Comparison of ENCODE assay signal across 9 mouse cellular contexts in the genomic region with DNA sequence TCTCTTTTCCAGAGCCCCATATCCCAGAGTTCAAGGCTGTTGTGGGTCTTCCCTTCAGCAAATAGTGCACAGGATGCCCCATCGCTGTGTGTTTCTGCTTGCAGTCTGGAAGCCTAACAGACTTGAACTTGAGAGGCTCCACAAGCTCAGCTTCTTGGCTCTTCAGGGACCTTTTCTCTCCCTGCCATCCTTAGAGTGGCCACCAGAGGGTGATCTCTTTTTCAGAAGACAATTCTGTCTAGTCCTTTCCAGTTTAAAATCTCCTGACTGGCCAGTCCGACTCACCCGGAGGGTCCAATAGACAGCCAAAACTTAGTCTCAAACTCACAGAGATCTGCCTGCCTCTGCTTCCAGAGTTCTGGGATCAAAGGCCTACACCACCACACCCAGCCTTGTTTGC. TPM values are rescaled to one million over a fixed set of nuclear protein-coding genes. Genes with fewer than 3 reads are reported as not detected.
DNase-seq lines count a peak whose midpoint lies in the region; ATAC-seq and TF ChIP-seq lines count a peak whose summit lies in the region.
"Had no signal": no experiment of that assay in that cellular context is flagged by ENCODE, and none has a peak within 500 bp of the region (broad histone marks: within the 10 kb centered on the region; RNA-seq: fewer than 3 reads in every experiment).

No protein-coding gene starts in this region.

- no peak for ATAC-seq in forebrain, embryonic 11.5 days (replicated peaks; ENCODE audit: low FRiP score)
- ATAC-seq in forebrain, embryonic 15.5 days (replicated peaks): no peak

- H3K4me2 ChIP-seq in forebrain, embryonic 11.5 days (ENCODE audit: low read depth, low read length, severe bottlenecking): no peak overlapping the region
- no peak overlapping the region for H3K4me2 ChIP-seq in forebrain, embryonic 15.5 days (replicated peaks)

- H3K4me1 ChIP-seq in forebrain, embryonic 11.5 days (replicated peaks; ENCODE audit: control insufficient read depth, insufficient read depth, low read length): no peaks in the 10 kb centered on the region
- H3K4me1 ChIP-seq in forebrain, embryonic 15.5 days: no peaks in the 10 kb centered on the region
- peaks cover 0 to 6% of the 10 kb centered on the region in 2 experiments; a peak in 1 of 4 replicates for H3K4me1 ChIP-seq in ES-E14 (ENCODE audit: control insufficient read depth in 2 of 2, insufficient read depth in 2 of 2, low read length in 2 of 2, poor library complexity in 1 of 2)

- in situ Hi-C loops in ES-E14 (cut with MboI; ENCODE audit: low sequenced_read_pairs in 2 of 2, unreplicated experiment in 2 of 2): loop anchor here in 1 of 2 experiments (10.0 kb wide), 1 partner anchor 95 kb away; no protein-coding TSS in a partner anchor

- no peak overlapping the region for H3K9ac ChIP-seq in forebrain, embryonic 11.5 days (ENCODE audit: low read length)
- H3K9ac ChIP-seq in forebrain, embryonic 15.5 days (replicated peaks): no peak overlapping the region
- H3K9ac ChIP-seq in ES-E14 (ENCODE audit: insufficient read depth, low read depth, low read length, poor library complexity, severe bottlenecking): no peak overlapping the region

- TF ChIP-seq CTCF in left cerebral cortex, adult 2 months (IDR thresholded peaks at IDR 0.05): peak; percentile 78

- 38% methylated on average over 3 of the region's 3 CpGs for WGBS in forebrain, embryonic 11.5 days
- 35% methylated on average over 3 of the region's 3 CpGs for WGBS in forebrain, embryonic 15.5 days

- no peaks in the 10 kb centered on the region for H3K9me3 ChIP-seq in forebrain, embryonic 11.5 days (ENCODE audit: control insufficient read depth, low read length)
- no peaks in the 10 kb centered on the region for H3K9me3 ChIP-seq in forebrain, embryonic 15.5 days
- H3K9me3 ChIP-seq in ES-E14 (ENCODE audit: control insufficient read depth, insufficient read depth, low read depth, low read length): no peaks in the 10 kb centered on the region

- H3K27ac ChIP-seq in forebrain, embryonic 11.5 days (ENCODE audit: low read depth, low read length): no peak overlapping the region
- H3K27ac ChIP-seq in forebrain, embryonic 15.5 days (replicated peaks): no peak overlapping the region
- no peak overlapping the region for H3K27ac ChIP-seq in left cerebral cortex, adult 2 months
- no peak overlapping the region for H3K27ac ChIP-seq in ES-E14 (ENCODE audit: insufficient read depth, low read depth, low read length, poor library complexity, severe bottlenecking)

- no peaks in the 10 kb centered on the region for H3K36me3 ChIP-seq in forebrain, embryonic 11.5 days (ENCODE audit: control insufficient read depth, insufficient read depth, low read length)
- no peaks in the 10 kb centered on the region for H3K36me3 ChIP-seq in forebrain, embryonic 15.5 days
- no peaks in the 10 kb centered on the region for H3K36me3 ChIP-seq in ES-E14 (ENCODE audit: control insufficient read depth, insufficient read depth, low read length, poor library complexity, severe bottlenecking)

- no peaks in the 10 kb centered on the region for H3K27me3 ChIP-seq in forebrain, embryonic 11.5 days (ENCODE audit: control insufficient read depth, insufficient read depth, low read length)
- no peaks in the 10 kb centered on the region for H3K27me3 ChIP-seq in forebrain, embryonic 15.5 days

- peak; percentile 73 for DNase-seq in forebrain, embryonic 11.5 days (ENCODE audit: low spot score)
- peak in 1 of 2 experiments; percentile 60 for DNase-seq in left cerebral cortex, adult 2 months (ENCODE audit: extremely low spot score in 1 of 2, low spot score in 2 of 2)
- DNase-seq in left cerebral cortex, adult 11 months (ENCODE audit: low spot score): no peak
- DNase-seq in ES-E14 (ENCODE audit: low read depth, low spot score): peak; percentile 70
- DNase-seq in embryo, embryonic 11 days: peak; percentile 65
- DNase-seq in lung, postnatal 14 days: peak; percentile 65
- no peak for DNase-seq in gastrocnemius, postnatal 25 days

- H3K4me3 ChIP-seq in forebrain, embryonic 11.5 days (ENCODE audit: low read depth, low read length): no peak overlapping the region
- H3K4me3 ChIP-seq in forebrain, embryonic 15.5 days: no peak overlapping the region
- no peak overlapping the region for H3K4me3 ChIP-seq in left cerebral cortex, adult 2 months
- no peak overlapping the region for H3K4me3 ChIP-seq in ES-E14 (ENCODE audit: insufficient read depth in 1 of 2, low read depth in 1 of 2, low read length in 2 of 2, poor library complexity in 1 of 2, severe bottlenecking in 1 of 2)

- intact Hi-C loops in left cerebral cortex, adult 2 months (cut with DNase I): no loop called here

TF ChIP-seq in ES-E14, 5 proteins besides CTCF, POLR2A, EP300 and RAD21:
- no peak for TF ChIP-seq ZNF384 (IDR thresholded peaks at IDR 0.05; ENCODE audit: low read depth, low read length)
- TF ChIP-seq HCFC1 (IDR thresholded peaks at IDR 0.05; ENCODE audit: borderline replicate concordance, insufficient read depth, low read length): no peak
- peak; percentile 4; the same call in 1 of the 2 replicates for TF ChIP-seq ZC3H11A (IDR thresholded peaks at IDR 0.05; ENCODE audit: borderline replicate concordance, low read depth, low read length)
- TF ChIP-seq MAFK (IDR thresholded peaks at IDR 0.05; ENCODE audit: insufficient read depth, low read depth, low read length): no peak

RNA-seq across cellular contexts. Expression of a gene that starts 16.2 kb away (rescaled TPM):
- 0.32 TPM in 1 of 2 replicates, not detected in the other for polyA plus RNA-seq in forebrain, embryonic 11.5 days (2014; fragmentation: Nextera tagmentation; extraction: Ambion mirVana)
- polyA plus RNA-seq in forebrain, embryonic 15.5 days (2015; fragmentation: Nextera tagmentation; extraction: Ambion mirVana): 4.0 and 4.4 TPM in 2 replicates
- total RNA-seq in left cerebral cortex, adult 2 months (2021): 100 to 1,000 TPM; 433 to 446 TPM
- total RNA-seq in ES-E14 (2012; rRNA removed): 32.2 and 45.6 TPM in 2 replicates
- total RNA-seq in gastrocnemius, postnatal 25 days (2021): not detected
- polyA plus RNA-seq: heart, embryonic 16.5 days had no signal

RNA-seq across cellular contexts. Expression of a gene that starts 22.2 kb away (rescaled TPM):
- 93.4 and 99.5 TPM in 2 replicates for polyA plus RNA-seq in forebrain, embryonic 11.5 days (2014; fragmentation: Nextera tagmentation; extraction: Ambion mirVana)
- polyA plus RNA-seq in forebrain, embryonic 15.5 days (2015; fragmentation: Nextera tagmentation; extraction: Ambion mirVana): 123 and 129 TPM in 2 replicates
- 10 to 100 TPM; 82.0 to 91.0 TPM for total RNA-seq in left cerebral cortex, adult 2 months (2021)
- total RNA-seq in ES-E14 (2012; rRNA removed): 41.2 and 46.0 TPM in 2 replicates
- total RNA-seq in gastrocnemius, postnatal 25 days (2021): 10 to 100 TPM; 61.4 to 70.4 TPM

RNA-seq across cellular contexts. Expression of a gene that starts 23.2 kb away (rescaled TPM):
- polyA plus RNA-seq in forebrain, embryonic 11.5 days (2014; fragmentation: Nextera tagmentation; extraction: Ambion mirVana): 29.1 and 30.7 TPM in 2 replicates
- 28.8 and 35.6 TPM in 2 replicates for polyA plus RNA-seq in forebrain, embryonic 15.5 days (2015; fragmentation: Nextera tagmentation; extraction: Ambion mirVana)
- 10 to 100 TPM; 38.7 to 39.1 TPM for total RNA-seq in left cerebral cortex, adult 2 months (2021)
- total RNA-seq in ES-E14 (2012; rRNA removed): 155 and 201 TPM in 2 replicates
- total RNA-seq in gastrocnemius, postnatal 25 days (2021): 10 to 100 TPM; 20.9 to 23.6 TPM

RNA-seq across cellular contexts. Expression of a gene that starts 35.9 kb away (rescaled TPM):
- 187 and 207 TPM in 2 replicates for polyA plus RNA-seq in forebrain, embryonic 11.5 days (2014; fragmentation: Nextera tagmentation; extraction: Ambion mirVana)
- polyA plus RNA-seq in forebrain, embryonic 15.5 days (2015; fragmentation: Nextera tagmentation; extraction: Ambion mirVana): 248 and 257 TPM in 2 replicates
- total RNA-seq in left cerebral cortex, adult 2 months (2021): 100 to 1,000 TPM; 349 to 354 TPM
- 76.4 and 112 TPM in 2 replicates for total RNA-seq in ES-E14 (2012; rRNA removed)
- total RNA-seq in gastrocnemius, postnatal 25 days (2021): 10 to 100 TPM; 13.5 to 23.4 TPM

RNA-seq across cellular contexts. Expression of a gene that starts 43.6 kb away (rescaled TPM):
- polyA plus RNA-seq in forebrain, embryonic 11.5 days (2014; fragmentation: Nextera tagmentation; extraction: Ambion mirVana): 0.24 TPM in 1 of 2 replicates, not detected in the other
- polyA plus RNA-seq in forebrain, embryonic 15.5 days (2015; fragmentation: Nextera tagmentation; extraction: Ambion mirVana): 0.10 and 0.28 TPM in 2 replicates
- under 1 TPM; 0.30 to 0.32 TPM for total RNA-seq in left cerebral cortex, adult 2 months (2021)
- total RNA-seq in ES-E14 (2012; rRNA removed): 0.94 and 1.4 TPM in 2 replicates
- total RNA-seq in gastrocnemius, postnatal 25 days (2021): 1 to 10 TPM in 1 of 2 experiments, under 1 TPM in 1; 0.67 to 3.3 TPM

Comparison
In these comparisons a context has a peak if more than half of its experiments do, and no peak if none do; other contexts are left out.
1. DNase-seq: peak in forebrain, embryonic 11.5 days (single experiment), ES-E14 (single experiment), embryo, embryonic 11 days (single experiment) and lung, postnatal 14 days (single experiment); none in left cerebral cortex, adult 11 months (single experiment) and gastrocnemius, postnatal 25 days (single experiment).
2. RNA of a gene that starts 16.2 kb away (total RNA-seq): 433 to 446 TPM in left cerebral cortex, adult 2 months and 32.2 to 45.6 TPM in ES-E14; not detected in gastrocnemius, postnatal 25 days; every median in the first group is over 10 times any median in the second.